Mouse (Mus musculus): ENCODE results near the gene Crygb. TPM values are rescaled to one million over a fixed set of nuclear protein-coding genes. Genes with fewer than 3 reads are reported as not detected.
A peak's percentile ranks its signal among the peaks of the same experiment; 100 is the strongest.
"Not testable (repeated sequence)": the region's sequence is repeated elsewhere in the genome, so short reads cannot be mapped to it uniquely, and the experiment has no call there.

Gene Crygb
- polyA plus RNA-seq, 1 experiment from 2014 or later, result 0.94 TPM

DNA sequence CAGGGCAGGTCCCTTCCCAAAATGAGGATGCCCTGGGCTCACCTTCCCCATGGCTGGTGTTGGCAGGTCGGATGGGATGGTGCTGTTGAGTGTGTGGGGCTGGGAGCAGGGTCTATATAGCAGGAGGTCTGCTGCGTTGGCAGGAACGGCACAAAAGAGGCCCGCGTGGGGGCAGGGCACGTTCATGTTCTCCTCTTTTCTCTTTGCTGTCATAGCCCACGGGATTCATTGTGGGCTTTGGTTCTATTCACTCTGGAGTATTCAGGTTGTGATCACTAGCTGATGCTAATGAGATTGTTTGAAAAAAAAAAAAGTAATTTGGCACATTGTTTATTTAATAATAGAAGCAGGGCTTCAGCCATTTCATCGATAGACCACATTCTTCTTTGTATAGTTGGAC, 18.7 kb downstream of the Crygb start, which contains the start of gene Crygd:
Crygd (minus strand) TSS at position 101 of the 400 bp plus-strand sequence.
- Histone ChIP-seq H3K9me3 (no peaks in the 10 kb centered on the region), H3K4me3 (no peak within 1 kb of the TSS), H3K27me3 (no peaks in the 10 kb centered on the region), H3K9ac (no peak within 1 kb of the TSS), H3K27ac (no peak within 1 kb of the TSS), H3K4me1 (no peaks in the 10 kb centered on the region), H3K36me3 (no peaks in the 10 kb centered on the region), H3K4me2 (no peak within 1 kb of the TSS)
- no peak for ATAC-seq (ENCODE audit: insufficient number of reproducible peaks, insufficient read depth, low FRiP score, low TSS enrichment, low read depth)
- WGBS, result 87% methylated on average over 8 of the region's 8 CpGs

DNA sequence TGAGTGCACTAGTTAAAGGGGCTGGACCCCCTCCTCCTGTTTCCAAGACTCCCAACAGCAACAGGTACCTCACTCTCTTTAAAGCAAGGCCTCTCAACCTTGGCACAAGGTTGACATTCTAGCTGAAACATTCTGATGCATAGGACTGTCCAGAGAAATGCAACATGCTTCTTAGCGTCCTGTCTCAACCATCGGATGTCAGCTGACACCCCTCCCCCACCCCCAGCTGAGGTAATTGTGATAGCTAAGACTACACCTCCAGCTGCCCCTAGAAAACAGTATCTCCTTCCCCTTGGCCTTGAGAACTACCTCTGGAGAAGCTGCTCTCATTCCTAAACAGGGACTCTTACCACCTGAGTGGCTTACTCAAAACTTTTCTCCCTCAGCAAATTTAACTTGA, 29.9 kb downstream of the Crygb start:
- Histone ChIP-seq H3K9me3 (no peaks in the 10 kb centered on the region), H3K9ac (no peak overlapping the region), H3K27ac (no peak overlapping the region), H3K36me3 (no peaks in the 10 kb centered on the region), H3K4me3 (no peak overlapping the region), H3K27me3 (no peaks in the 10 kb centered on the region), H3K4me1 (no peaks in the 10 kb centered on the region), H3K4me2 (no peak overlapping the region)
- no peak for ATAC-seq (ENCODE audit: insufficient number of reproducible peaks, insufficient read depth, low FRiP score, low TSS enrichment, low read depth)
- whole genome bisulfite sequencing, result 24% methylated on average over 2 of the region's 2 CpGs

DNA sequence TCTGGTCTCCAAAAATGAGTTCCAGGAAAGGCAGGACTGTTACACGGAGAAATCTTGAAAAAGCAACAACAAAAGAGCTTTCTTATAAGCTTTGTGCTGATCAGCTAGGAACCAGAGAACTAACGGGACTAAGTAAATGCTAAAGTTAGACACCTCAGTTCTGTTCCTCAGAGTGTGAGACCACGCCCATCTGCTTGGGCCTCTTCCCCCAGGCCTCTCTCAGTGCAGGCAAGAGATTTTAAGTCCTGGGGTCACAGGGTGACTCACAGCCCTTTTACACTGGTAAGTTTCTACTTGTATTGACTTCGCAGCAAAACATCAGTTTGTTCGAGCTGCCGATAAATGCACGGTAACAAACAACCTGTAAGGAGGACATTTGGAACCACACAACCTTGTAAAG, 30.4 kb downstream of the Crygb start:
- H3K4me1 ChIP-seq, result no peaks in the 10 kb centered on the region
- no peak overlapping the region for H3K4me2 ChIP-seq
- no peaks in the 10 kb centered on the region for H3K36me3 ChIP-seq
- H3K27me3 ChIP-seq, result no peaks in the 10 kb centered on the region
- H3K9ac ChIP-seq, result no peak overlapping the region
- H3K4me3 ChIP-seq, result no peak overlapping the region
- H3K9me3 ChIP-seq, result no peaks in the 10 kb centered on the region
- H3K27ac ChIP-seq, result no peak overlapping the region
- 57% methylated on average over 7 of the region's 7 CpGs for WGBS
- ATAC-seq (ENCODE audit: insufficient number of reproducible peaks, insufficient read depth, low FRiP score, low TSS enrichment, low read depth), result no peak

DNA sequence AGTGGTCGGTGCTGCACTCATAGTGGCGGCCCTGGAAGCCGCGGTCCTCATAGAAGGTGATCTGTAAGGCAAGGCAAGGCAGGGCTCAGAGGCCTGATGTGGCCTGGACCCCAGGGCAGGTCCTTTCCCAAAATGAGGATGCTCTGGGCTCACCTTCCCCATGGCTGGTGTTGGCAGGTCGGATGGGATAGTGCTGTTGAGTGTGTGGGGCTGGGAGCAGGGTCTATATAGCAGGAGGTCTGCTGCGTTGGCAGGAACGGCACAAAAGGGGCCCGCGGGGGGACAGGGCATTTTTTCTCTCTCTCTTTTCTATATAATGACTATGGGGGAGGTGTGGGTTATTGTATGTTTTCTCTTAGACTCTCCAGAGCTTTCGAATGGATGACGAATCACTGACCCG, 31.1 kb downstream of the Crygb start, which contains the start of gene Cryge:
Cryge (minus strand) TSS at position 198 of the 400 bp plus-strand sequence.
- not testable (repeated sequence) for H3K4me1 ChIP-seq; H3K4me2 ChIP-seq; H3K36me3 ChIP-seq; H3K27me3 ChIP-seq; H3K9ac ChIP-seq; H3K27ac ChIP-seq; H3K4me3 ChIP-seq; H3K9me3 ChIP-seq; ATAC-seq (ENCODE audit: insufficient number of reproducible peaks, insufficient read depth, low FRiP score, low TSS enrichment, low read depth)
- WGBS, result 80% methylated on average over 12 of the region's 12 CpGs

DNA sequence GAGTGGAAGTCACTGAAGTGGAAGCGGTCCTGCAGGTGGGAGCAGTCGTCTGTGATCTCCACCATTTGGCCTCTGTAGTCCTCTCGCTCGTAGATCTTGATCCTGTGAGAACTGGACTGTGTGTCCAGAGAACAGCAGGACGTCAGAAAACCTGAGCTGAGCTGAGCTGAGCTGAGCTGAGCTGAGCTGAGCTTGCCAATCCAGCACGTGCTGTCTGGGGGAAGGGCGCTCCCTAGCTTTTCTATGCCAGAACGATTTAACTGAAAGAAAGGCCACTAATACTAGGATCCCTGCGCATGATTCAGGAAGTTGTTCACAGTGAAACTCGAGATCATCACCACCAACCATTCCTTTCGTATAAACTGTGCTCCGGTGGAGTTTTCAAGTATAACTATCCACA, 33.3 kb downstream of the Crygb start:
- no peaks in the 10 kb centered on the region for H3K4me1 ChIP-seq
- 0 out of 2 replicates have a peak, but pooled peaks have one; percentile 48 for ATAC-seq (ENCODE audit: insufficient number of reproducible peaks, insufficient read depth, low FRiP score, low TSS enrichment, low read depth)
- WGBS, result 55% methylated on average over 12 of the region's 12 CpGs

DNA sequence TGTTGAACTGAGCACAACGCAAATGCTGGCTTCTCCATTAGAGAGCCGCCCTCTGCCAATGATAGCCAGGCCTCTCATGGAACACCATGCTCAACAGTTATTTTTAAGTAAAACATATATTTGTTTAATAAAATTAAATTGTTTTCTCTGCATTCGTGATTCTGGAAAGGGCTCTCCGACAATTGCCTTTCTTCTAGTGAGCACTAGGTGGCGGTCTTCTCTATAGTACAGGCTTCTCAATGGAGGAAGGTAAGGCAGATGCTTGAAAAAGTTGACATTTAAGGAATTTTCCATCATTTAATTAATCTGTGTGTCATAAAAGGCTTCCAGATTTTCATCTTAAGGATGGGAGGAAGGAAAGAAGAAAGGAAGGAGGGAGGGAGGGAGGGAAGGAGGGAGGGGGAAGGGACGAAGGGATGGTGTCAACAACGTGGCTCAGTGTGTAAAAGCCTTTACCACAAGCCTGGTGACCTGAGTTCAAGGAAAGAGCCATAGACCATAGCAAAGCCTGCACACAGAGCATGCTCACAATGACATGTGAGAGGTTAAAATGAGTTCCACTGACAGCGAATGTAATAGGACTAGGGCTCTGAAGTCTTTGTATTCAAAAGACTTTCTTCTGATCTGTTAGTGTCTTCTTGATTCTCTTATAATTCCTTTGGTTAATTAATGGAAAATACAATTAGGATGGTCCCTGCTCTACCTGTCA, 35.5 kb downstream of the Crygb start:
- Histone ChIP-seq H3K27ac (no peak overlapping the region), H3K9ac (no peak overlapping the region), H3K4me1 (no peaks in the 10 kb centered on the region), H3K4me2 (no peak overlapping the region), H3K9me3 (no peaks in the 10 kb centered on the region), H3K36me3 (no peaks in the 10 kb centered on the region), H3K4me3 (no peak overlapping the region), H3K27me3 (no peaks in the 10 kb centered on the region)
- 32% methylated on average over 8 of the region's 8 CpGs for WGBS
- ATAC-seq (ENCODE audit: insufficient number of reproducible peaks, insufficient read depth, low FRiP score, low TSS enrichment, low read depth), result no peak

More for the DNA sequence above, 33.3 kb downstream of the Crygb start:
- H3K9me3 ChIP-seq, result no peaks in the 10 kb centered on the region
- no peaks in the 10 kb centered on the region for H3K36me3 ChIP-seq
- no peak overlapping the region for H3K9ac ChIP-seq
- H3K27me3 ChIP-seq, result no peaks in the 10 kb centered on the region
- no peak overlapping the region for H3K4me2 ChIP-seq
- no peak overlapping the region for H3K4me3 ChIP-seq
- no peak overlapping the region for H3K27ac ChIP-seq

DNA sequence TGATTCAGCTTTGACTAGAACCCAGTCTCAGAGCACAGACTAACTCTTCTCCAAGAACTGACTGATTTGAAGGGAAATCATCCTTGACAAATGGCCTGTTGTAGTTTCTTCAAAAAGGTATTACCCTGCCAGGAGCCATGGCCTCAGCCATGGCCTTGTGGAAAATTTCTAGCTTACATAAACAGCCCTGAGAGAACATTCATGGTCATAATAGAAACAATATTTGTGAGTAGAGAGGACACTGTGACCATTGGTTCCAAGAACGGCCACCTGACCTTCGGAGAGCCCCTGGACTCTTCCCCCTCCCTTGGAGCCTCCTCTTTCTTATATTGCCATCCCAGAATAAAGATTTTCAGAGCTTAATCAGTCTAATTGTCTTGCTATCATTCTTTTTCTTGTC, 38.7 kb downstream of the Crygb start:
- H3K4me1 ChIP-seq, result no peaks in the 10 kb centered on the region
- H3K4me2 ChIP-seq, result no peak overlapping the region
- H3K27me3 ChIP-seq, result no peaks in the 10 kb centered on the region
- ATAC-seq (ENCODE audit: insufficient number of reproducible peaks, insufficient read depth, low FRiP score, low TSS enrichment, low read depth), result no peak
- H3K4me3 ChIP-seq, result no peak overlapping the region
- 85% methylated on average over 2 of the region's 2 CpGs for WGBS
- H3K36me3 ChIP-seq, result no peaks in the 10 kb centered on the region
- H3K9me3 ChIP-seq, result no peaks in the 10 kb centered on the region
- no peak overlapping the region for H3K27ac ChIP-seq
- H3K9ac ChIP-seq, result no peak overlapping the region

DNA sequence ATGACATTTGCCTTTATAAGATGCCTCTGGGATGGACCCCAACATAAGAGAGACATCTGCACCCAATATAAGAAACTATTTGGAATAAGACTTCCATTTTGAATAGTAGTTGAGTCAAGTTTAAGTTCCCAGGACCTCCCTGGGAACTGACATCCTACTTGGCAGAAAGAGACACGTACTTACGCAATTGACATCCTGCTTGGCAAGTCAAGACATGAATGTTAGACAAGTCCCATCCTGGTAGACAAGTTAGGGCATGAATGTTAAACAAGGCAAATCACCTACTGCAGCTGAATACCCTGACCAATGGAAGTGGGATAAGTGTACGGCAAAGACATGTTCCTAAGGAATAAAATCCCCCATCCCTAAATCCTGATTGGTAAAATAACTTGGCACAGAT, 40.3 kb downstream of the Crygb start:
- no peak for ATAC-seq (ENCODE audit: insufficient number of reproducible peaks, insufficient read depth, low FRiP score, low TSS enrichment, low read depth)
- 83% methylated on average over 3 of the region's 3 CpGs for WGBS
- Histone ChIP-seq H3K4me2 (no peak overlapping the region), H3K27me3 (no peaks in the 10 kb centered on the region), H3K4me1 (no peaks in the 10 kb centered on the region), H3K9me3 (no peaks in the 10 kb centered on the region), H3K36me3 (no peaks in the 10 kb centered on the region), H3K27ac (no peak overlapping the region), H3K4me3 (no peak overlapping the region), H3K9ac (no peak overlapping the region)

DNA sequence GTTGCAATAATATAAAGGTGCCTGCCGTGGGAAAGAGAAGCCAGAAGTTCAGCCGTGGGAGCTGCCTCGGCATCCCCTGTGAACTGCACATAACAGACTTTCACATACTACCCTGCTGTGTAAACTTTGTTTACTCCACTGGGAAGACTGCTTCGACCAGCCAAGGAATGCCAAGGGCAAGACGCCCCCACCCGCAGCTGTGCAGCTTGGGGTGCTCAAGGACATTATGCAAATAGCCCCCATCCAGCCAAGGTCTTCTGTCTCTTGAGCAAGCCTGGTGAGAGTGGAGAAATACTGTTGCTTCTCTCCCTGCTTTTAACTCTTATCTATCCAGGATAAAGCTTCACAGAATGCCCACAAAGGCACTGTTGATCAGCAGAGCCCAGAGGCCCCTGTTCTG, 41.3 kb downstream of the Crygb start:
- no peak for ATAC-seq (ENCODE audit: insufficient number of reproducible peaks, insufficient read depth, low FRiP score, low TSS enrichment, low read depth)
- 79% methylated on average over 6 of the region's 6 CpGs for WGBS
- Histone ChIP-seq H3K27me3 (no peaks in the 10 kb centered on the region), H3K9ac (no peak overlapping the region), H3K4me2 (no peak overlapping the region), H3K9me3 (no peaks in the 10 kb centered on the region), H3K36me3 (no peaks in the 10 kb centered on the region), H3K4me1 (no peaks in the 10 kb centered on the region), H3K27ac (no peak overlapping the region), H3K4me3 (no peak overlapping the region)

DNA sequence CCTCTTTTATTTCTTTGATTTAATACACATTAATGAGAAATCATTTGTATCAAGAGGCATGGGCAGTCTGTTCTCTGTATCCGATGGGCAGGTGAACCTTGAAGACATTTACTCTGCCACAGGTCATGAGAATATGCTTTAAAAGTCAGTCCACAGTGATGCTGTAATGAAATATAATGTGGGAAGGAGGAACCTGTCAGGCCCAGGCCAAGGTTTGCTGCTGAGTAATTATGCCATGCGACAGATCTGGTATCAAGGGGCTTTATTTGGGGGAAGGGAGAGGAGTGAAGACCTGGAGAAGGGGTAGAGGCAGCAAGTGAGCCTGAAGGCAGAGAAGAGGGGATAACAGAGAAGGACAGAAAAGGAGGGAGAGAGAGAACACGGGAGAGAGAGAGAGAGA, 42.4 kb downstream of the Crygb start:
- no peak for ATAC-seq (ENCODE audit: insufficient number of reproducible peaks, insufficient read depth, low FRiP score, low TSS enrichment, low read depth)
- Histone ChIP-seq H3K36me3 (no peaks in the 10 kb centered on the region), H3K4me2 (no peak overlapping the region), H3K4me3 (no peak overlapping the region), H3K9ac (no peak overlapping the region), H3K27ac (no peak overlapping the region), H3K9me3 (no peaks in the 10 kb centered on the region), H3K4me1 (no peaks in the 10 kb centered on the region), H3K27me3 (no peaks in the 10 kb centered on the region)
- 73% methylated on average over 3 of the region's 3 CpGs for whole genome bisulfite sequencing

DNA sequence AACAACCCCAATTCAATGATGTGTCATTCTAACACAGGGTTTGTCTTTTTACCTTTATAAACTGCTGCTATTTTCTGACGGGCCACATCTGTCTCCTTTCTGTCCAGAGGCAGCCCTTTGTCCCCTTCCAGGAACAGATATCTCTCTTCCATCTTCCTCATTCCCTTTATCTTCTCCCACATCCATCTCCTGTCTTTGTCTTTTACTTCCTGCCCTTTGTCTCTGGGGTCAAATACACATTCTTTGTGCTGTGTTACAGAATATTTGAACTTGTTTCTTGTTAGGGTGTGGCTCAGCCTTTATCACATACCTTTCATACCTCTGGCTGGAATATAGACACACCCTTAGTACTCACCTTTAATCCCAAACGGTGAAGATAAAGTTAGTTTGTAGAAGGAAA, 44.5 kb downstream of the Crygb start:
- H3K9ac ChIP-seq, result no peak overlapping the region
- no peaks in the 10 kb centered on the region for H3K4me1 ChIP-seq
- H3K36me3 ChIP-seq, result no peaks in the 10 kb centered on the region
- no peak overlapping the region for H3K4me3 ChIP-seq
- no peak for ATAC-seq (ENCODE audit: insufficient number of reproducible peaks, insufficient read depth, low FRiP score, low TSS enrichment, low read depth)
- H3K27ac ChIP-seq, result no peak overlapping the region
- WGBS, result 82% methylated on average over 2 of the region's 2 CpGs
- H3K9me3 ChIP-seq, result no peaks in the 10 kb centered on the region
- H3K4me2 ChIP-seq, result no peak overlapping the region
- H3K27me3 ChIP-seq, result no peaks in the 10 kb centered on the region

DNA sequence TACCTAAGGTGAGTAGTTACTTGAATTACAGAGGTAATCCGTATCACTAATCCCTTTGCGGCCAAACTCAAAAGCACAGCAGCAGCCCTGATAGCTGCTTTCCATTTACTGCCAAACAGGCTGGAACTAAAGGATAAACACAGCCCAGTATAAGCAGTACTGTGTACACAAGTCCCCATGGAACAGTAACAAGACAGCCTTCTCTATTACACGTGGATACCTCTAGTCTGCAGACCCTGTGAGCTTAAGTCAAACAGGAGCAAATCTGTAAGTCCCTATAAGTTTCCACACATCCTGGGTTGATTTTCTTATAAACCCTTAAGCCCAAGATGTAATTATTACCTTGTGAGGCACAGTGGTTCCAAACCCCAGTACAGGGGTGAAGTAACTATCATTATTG, 46.6 kb downstream of the Crygb start:
- Histone ChIP-seq H3K27ac (no peak overlapping the region), H3K4me1 (no peaks in the 10 kb centered on the region), H3K9ac (no peak overlapping the region), H3K36me3 (no peaks in the 10 kb centered on the region), H3K9me3 (no peaks in the 10 kb centered on the region), H3K4me3 (no peak overlapping the region), H3K4me2 (no peak overlapping the region), H3K27me3 (no peaks in the 10 kb centered on the region)
- no peak for ATAC-seq (ENCODE audit: insufficient number of reproducible peaks, insufficient read depth, low FRiP score, low TSS enrichment, low read depth)
- 9% methylated on average over 3 of the region's 3 CpGs for WGBS

Measured in embryonic facial prominence, embryonic 13.5 days (tissue).